Mouse (Mus musculus) gonadal fat pad, adult 2 months (tissue): ENCODE measurements around the gene Bbof1. TPM values are rescaled to one million over a fixed set of nuclear protein-coding genes. Genes with fewer than 3 reads are reported as not detected.

Source experiments
- DNase-seq: peaks from one replicate; pipeline ENCODE4 v3.0.0-alpha.2; 2012; ENCODE audit warnings: low read depth
- polyA plus RNA-seq: library from polyadenylated mRNA; depleted of rRNA; stranded (reverse); fragments of >200 nt; gene quantifications from 2 replicates; pipeline ENCODE4 v1.2.3, GENCODE M21; 2012; rRNA removed

The Bbof1 gene
- polyA plus RNA-seq, 1 experiment: 0.47 TPM

- DNase-seq: no peak
Observed at GRCm38 (mm10) chr12:84468701-84469100, 59.8 kb downstream of the Bbof1 start.

- DNase-seq: no peak
Observed at GRCm38 (mm10) chr12:84478937-84479336, 70.1 kb downstream of the Bbof1 start.

- no peak for DNase-seq
Observed at GRCm38 (mm10) chr12:84481251-84481650, 72.4 kb downstream of the Bbof1 start.

- no peak for DNase-seq
Observed at GRCm38 (mm10) chr12:84482778-84483585, 74.1 kb downstream of the Bbof1 start.

GRCm38 (mm10) chr12:84487324-84488056 lies 78.6 kb downstream of the Bbof1 start:
- DNase-seq: no peak

Other genes with a start within 250 kb of the Bbof1 start
- 11.2 and 16.1 TPM in 2 replicates for gene Elmsan1, start 190.2 kb upstream of the Bbof1 start, polyA plus RNA-seq
- gene Ptgr2, start 123.8 kb upstream of the Bbof1 start, polyA plus RNA-seq: 21.5 and 29.9 TPM in 2 replicates
- 31.6 and 36.2 TPM in 2 replicates for gene Zfp410, start 92.2 kb upstream of the Bbof1 start, polyA plus RNA-seq
- 37.0 and 48.9 TPM in 2 replicates for gene Coq6, start 47.4 kb upstream of the Bbof1 start, polyA plus RNA-seq
- gene Fam161b, start 47.2 kb upstream of the Bbof1 start, polyA plus RNA-seq: 1.2 and 1.3 TPM in 2 replicates
- 13.7 and 14.6 TPM in 2 replicates for gene Entpd5, start within 50 bp of the Bbof1 start, polyA plus RNA-seq
- 7.6 and 10.6 TPM in 2 replicates for gene Rnf113a2, start 8.1 kb downstream of the Bbof1 start, polyA plus RNA-seq
- gene Aldh6a1, start 41.9 kb downstream of the Bbof1 start, polyA plus RNA-seq: 158 and 164 TPM in 2 replicates
- gene Lin52, start 42.4 kb downstream of the Bbof1 start, polyA plus RNA-seq: 14.3 and 24.5 TPM in 2 replicates
- gene Vsx2, start 160.7 kb downstream of the Bbof1 start, polyA plus RNA-seq: not detected in 2 replicates
- gene Abcd4, start 208.3 kb downstream of the Bbof1 start, polyA plus RNA-seq: 14.9 and 19.3 TPM in 2 replicates
- gene Vrtn, start 231.9 kb downstream of the Bbof1 start, polyA plus RNA-seq: not detected in 2 replicates